Mouse (Mus musculus) thymus, postnatal 0 days (tissue): ENCODE data around the gene Rbfox1. TPM values are rescaled to one million over a fixed set of nuclear protein-coding genes. Genes with fewer than 3 reads are reported as not detected.

Experiments
- DNase-seq: peaks from one replicate; pipeline ENCODE4 v3.0.0-alpha.2; 2015; ENCODE audit warnings: low spot score
- polyA plus RNA-seq: library from polyadenylated mRNA; unstranded; fragments of >200 nt; fragmentation: Nextera tagmentation; extraction: Ambion mirVana; gene quantifications from 2 replicates; pipeline ENCODE4 v1.2.1, GENCODE M21; 2015

The Rbfox1 gene
- polyA plus RNA-seq, 1 experiment from 2014 or later = 3.2 TPM

GRCm38 (mm10) chr16:7457571-7457970, 1572.4 kb downstream of the Rbfox1 start:
- DNase-seq = no peak
